Mouse (Mus musculus): ENCODE measurements around the gene Rasa3. TPM values are rescaled to one million over a fixed set of nuclear protein-coding genes. Genes with fewer than 3 reads are reported as not detected.

Rasa3 gene
- total RNA-seq, 2 experiments from 2014 or later: 24.1 to 51.3 TPM

GRCm38 (mm10) chr8:13623038-13623750 is 54.2 kb downstream of the Rasa3 start:
- ATAC-seq (replicated peaks; ENCODE audit: poor library complexity): no peak

DNA sequence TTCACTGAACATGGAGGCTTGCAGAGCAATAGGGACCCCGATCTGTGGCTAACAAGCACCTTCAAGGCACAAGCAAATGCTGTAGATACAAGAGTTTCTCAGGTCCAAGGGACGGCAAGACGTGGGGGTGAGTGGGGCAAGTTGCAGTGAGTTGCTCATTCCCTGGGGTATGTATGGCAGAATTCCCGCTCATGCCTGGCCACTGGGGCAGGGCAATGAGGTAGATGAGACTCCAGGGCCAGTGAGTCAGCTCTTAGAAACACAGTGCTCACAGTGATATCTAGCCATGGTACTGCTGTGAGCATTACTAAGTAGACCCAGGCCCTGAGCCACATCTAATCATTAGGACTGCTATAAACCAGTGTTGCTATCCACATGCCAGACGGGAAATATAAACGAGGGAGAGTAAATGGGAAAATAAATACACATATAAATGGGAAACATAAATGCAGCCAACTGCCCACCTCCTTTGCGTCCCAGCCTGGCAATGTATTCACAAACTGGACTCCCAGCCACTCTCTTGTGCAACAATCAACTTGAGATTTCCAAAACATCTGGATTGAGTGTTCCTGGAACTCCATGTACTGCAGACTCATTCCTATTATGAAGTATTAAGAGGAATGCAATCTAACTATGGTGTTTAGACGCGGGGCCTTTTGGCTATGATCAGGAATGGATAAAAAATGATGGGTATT is 57.0 kb downstream of the Rasa3 start:
- ATAC-seq (replicated peaks; ENCODE audit: poor library complexity): no peak

DNA sequence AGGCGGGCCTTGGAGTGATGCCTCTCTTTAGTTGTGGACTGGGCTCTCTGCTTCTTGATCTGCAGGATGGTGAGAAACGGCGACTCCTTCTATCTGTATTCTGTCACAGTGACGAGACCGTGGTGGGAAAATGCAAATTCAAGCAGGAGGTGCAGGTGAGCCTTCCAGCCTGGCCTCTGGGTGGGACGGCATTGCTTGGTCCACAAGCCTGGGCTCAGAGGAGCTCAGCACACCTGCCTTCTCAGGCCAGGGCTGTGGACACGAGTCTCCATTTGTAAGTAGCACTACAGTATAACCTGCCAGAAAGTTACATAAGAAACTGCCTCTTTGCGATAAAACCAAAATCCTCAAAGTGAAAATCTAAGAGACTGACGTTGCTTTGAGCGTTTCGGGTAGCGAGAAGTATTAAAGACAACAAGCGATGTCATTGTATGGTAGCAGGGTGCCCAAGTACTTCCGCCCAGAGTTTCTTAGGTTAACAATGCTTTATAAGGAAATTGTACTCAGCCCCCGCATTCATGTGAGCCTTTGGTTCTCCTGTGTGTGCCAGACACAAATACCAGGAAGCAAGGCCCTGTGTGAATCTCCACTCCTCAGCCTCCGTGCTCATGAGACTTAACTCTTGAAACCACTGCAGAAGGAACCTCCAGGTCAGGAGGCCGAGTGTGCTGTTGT is 60.4 kb downstream of the Rasa3 start:
- ATAC-seq (replicated peaks; ENCODE audit: poor library complexity): no peak

GRCm38 (mm10) chr8:13614924-13615391 is 62.4 kb downstream of the Rasa3 start:
- ATAC-seq (replicated peaks; ENCODE audit: poor library complexity): no peak

GRCm38 (mm10) chr8:13614136-13614535 is 63.3 kb downstream of the Rasa3 start:
- no peak for ATAC-seq (replicated peaks; ENCODE audit: poor library complexity)

GRCm38 (mm10) chr8:13611702-13612101 is 65.7 kb downstream of the Rasa3 start:
- ATAC-seq (replicated peaks; ENCODE audit: poor library complexity): no peak

DNA sequence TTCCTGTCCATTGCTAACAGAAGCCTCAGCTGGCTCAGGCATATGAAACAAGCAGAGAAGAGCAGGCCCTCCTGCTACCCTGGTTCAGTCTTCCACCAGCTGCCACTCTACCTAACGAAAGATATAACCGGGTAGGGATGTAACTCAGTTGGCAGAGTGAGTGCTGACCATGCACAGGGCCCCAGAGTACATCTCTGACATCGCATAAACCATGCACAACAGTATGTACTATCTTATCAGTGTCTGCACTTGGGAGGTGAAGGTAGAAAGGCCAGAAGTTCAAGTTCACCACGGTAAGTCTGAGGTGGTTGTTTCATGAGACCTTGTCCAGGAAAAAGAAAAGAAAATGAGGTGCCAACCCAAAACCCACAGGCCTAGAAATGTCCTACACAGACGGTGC is 67.4 kb downstream of the Rasa3 start:
- no peak for ATAC-seq (replicated peaks; ENCODE audit: poor library complexity)

DNA sequence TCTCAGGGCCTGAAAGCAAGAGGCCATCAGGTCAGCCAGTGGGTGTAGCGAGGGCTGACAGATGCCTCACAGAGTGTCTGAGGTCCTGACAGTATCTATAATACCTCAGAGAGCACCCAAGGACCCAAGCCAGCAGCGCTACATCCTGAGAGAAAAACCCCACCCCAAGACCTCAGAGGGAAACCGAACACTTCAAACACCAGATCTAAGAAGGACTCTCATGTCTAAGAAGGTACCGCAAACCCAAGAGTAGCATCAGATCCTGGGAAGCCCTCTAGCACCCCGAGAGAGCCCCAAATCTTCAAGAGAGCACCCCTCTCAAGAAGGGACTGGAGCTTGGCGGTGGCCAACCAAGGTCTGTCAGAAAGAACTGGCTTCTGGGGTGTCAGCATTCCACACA is 68.5 kb downstream of the Rasa3 start:
- ATAC-seq (replicated peaks; ENCODE audit: poor library complexity): no peak

- ATAC-seq (replicated peaks; ENCODE audit: poor library complexity): 0 out of 2 replicates have a peak, but pooled peaks have one; percentile 15
These were observed 71.4 kb downstream of the Rasa3 start for GRCm38 (mm10) chr8:13605920-13606480.

DNA sequence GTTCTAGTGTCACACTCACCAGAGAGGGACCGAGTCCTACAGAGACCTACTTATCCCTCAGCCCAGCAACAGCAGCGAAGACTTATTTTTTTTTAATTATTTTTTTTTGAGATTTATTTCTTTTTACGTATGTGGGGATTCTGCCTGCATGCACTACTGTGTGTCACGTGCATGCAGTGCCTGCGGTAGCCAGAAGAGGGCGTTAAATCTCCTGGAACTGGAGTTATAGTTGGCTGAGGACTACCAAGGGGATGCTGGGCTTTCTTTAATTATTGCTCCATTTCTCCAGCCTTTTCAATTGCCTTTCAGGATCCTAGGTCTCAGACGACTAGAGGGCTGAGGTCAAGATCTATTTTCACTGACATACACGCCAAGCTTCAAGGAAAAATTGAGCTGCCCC is 74.8 kb downstream of the Rasa3 start:
- ATAC-seq (replicated peaks; ENCODE audit: poor library complexity): peak; percentile 57

- peak; percentile 55 for ATAC-seq (replicated peaks; ENCODE audit: poor library complexity)
These were observed 76.2 kb downstream of the Rasa3 start for GRCm38 (mm10) chr8:13601166-13601565.

DNA sequence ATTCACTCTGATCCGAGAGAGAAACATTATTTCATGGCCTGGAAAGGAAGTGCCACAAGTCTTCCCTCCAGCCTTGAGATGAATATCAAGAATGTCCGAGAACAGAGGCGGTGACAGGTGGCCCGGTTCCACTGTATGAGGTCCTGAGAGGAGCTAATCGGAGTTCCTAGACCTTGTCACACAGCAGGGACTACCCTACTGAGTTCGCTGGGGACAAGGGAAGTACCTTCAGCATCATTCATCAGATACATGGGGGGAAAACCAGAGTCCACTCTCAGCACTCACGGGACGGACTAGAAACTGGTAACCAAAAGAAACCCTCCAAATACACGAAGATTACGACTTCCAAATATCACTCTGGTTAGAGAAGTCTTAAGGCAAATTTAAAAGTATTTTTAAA is 76.7 kb downstream of the Rasa3 start:
- no peak for ATAC-seq (replicated peaks; ENCODE audit: poor library complexity)

GRCm38 (mm10) chr8:13600204-13600603 is 77.2 kb downstream of the Rasa3 start:
- ATAC-seq (replicated peaks; ENCODE audit: poor library complexity): peak; percentile 66

DNA sequence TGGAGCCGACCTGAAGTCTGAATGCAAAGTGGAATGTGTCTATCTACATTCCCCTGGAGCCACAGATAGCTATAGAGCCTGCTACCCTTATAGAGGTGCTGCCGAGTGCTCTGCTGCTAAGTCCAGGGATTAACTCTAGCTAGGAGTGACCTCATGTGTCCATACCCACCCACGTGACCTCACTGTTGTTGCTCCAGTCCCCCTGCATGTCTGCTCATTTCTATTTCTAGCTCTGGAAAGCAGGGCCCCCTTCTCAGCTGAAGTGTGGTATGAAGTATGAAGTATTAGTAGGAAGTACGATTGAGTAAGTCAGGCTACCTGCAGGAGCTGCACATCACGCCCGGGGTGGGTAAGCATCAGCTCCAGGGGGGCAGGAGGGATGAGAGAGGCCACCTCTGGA is 79.6 kb downstream of the Rasa3 start:
- no peak for ATAC-seq (replicated peaks; ENCODE audit: poor library complexity)

GRCm38 (mm10) chr8:13595861-13596260 is 81.5 kb downstream of the Rasa3 start:
- ATAC-seq (replicated peaks; ENCODE audit: poor library complexity): no peak; the same call in 1 of the 2 replicates

DNA sequence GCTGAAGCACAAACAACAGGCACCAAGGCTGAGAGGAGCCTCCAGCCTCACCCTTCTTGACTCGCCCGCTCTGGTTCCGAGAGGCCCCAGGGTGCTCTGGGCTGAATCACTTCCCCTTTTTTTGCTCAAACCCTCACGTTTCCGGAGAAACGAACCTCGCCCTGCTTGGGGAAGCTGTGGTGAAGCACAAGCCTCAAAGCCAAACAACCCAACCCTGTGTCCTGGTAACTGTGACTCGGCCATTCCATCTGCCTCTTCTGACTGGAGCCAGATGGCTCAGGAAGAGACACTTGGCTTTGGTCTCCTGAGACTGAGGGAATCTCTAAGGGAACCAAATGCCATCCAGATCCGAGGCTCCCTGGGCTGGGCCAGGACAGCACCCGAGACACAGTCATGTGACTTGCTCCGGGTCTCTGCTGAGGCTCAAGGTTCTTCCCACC is 82.5 kb downstream of the Rasa3 start:
- peak; percentile 94 for ATAC-seq (replicated peaks; ENCODE audit: poor library complexity)

DNA sequence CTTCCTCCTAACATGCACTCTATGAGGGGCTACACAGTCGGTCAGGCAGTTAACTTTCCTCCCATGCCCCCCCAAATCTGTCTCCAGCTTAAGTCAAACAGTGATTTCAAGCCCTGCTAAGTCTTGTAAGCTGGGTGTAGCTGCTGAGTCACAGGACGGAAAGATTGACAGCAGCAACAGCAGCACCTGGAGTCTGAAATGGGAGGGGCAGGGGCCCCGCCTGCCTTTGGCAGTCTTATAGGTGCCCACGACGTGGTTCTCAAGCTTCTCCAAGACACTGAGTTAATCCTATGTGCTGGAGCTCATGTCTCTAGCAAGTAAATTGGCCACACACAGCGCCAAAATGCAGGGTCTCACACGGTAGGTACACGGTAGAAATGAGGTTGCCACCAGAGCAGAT is 84.1 kb downstream of the Rasa3 start:
- ATAC-seq (replicated peaks; ENCODE audit: poor library complexity): no peak

DNA sequence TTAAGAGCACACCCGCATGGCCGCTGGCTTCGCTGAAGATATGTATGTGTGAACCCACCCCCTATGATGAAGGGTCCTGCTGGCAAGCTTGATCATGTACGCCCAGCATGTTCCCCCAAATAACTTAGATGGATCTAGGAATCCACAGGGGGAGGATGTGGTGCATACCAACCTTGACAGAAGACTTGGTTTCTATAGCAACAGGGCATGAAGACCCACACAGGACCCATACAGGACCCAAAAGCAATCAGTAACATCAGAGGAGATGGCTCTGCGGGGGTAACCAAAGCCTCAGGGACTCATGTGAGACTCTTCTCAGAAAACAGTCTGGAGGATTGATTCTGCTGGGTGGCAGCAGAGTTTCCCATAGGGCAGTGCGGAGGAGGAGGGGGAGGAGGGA is 86.2 kb downstream of the Rasa3 start:
- no peak for ATAC-seq (replicated peaks; ENCODE audit: poor library complexity)

GRCm38 (mm10) chr8:13589071-13589470 is 88.3 kb downstream of the Rasa3 start:
- ATAC-seq (replicated peaks; ENCODE audit: poor library complexity): no peak

- ATAC-seq (replicated peaks; ENCODE audit: poor library complexity): no peak
These were observed 92.8 kb downstream of the Rasa3 start for GRCm38 (mm10) chr8:13584652-13585051.

- ATAC-seq (replicated peaks; ENCODE audit: poor library complexity): no peak
These were observed 99.5 kb downstream of the Rasa3 start for GRCm38 (mm10) chr8:13577869-13578268.

All from megakaryocyte progenitor cell, adult 5-6 weeks (primary cell).